Mouse (Mus musculus) limb, embryonic 14.5 days (tissue): ENCODE results near the gene Olig2. TPM values are rescaled to one million over a fixed set of nuclear protein-coding genes. Genes with fewer than 3 reads are reported as not detected.
A peak's percentile ranks its signal among the peaks of the same experiment; 100 is the strongest.

Experiments used
- ATAC-seq: fragments of 200-750 bp; cut with Nextera tagmentation; 2 replicates; pipeline ENCODE4 v1.8.0; 2017; ENCODE audit warnings: low read depth, moderate number of reproducible peaks, moderate TSS enrichment; ENCODE audit not compliant: low FRiP score
- DNase-seq: peaks from one replicate; pipeline ENCODE4 v3.0.0-alpha.2; 2015; ENCODE audit warnings: low spot score
- H3K27ac ChIP-seq: fragments of 300-500 bp; sonication (generic); replicated peaks from 2 replicates; pipeline ENCODE4 v1.5.1; 2014; ENCODE audit warnings: low read depth, mild to moderate bottlenecking, low read length, moderate library complexity, mixed read lengths
- H3K27me3 ChIP-seq: fragments of 300-500 bp; sonication (generic); 2 replicates; pipeline ENCODE4 v1.6.1; 2014; ENCODE audit warnings: low read length, mixed read lengths; ENCODE audit not compliant: control insufficient read depth, insufficient read depth
- H3K36me3 ChIP-seq: fragments of 300-500 bp; sonication (generic); 2 replicates; pipeline ENCODE4 v1.6.1; 2014; ENCODE audit warnings: mild to moderate bottlenecking, low read length, moderate library complexity, mixed read lengths; ENCODE audit not compliant: control insufficient read depth, insufficient read depth
- H3K4me1 ChIP-seq: fragments of 300-500 bp; sonication (generic); 2 replicates; pipeline ENCODE4 v1.6.1; 2014; ENCODE audit warnings: antibody characterized with exemption, low read length, mixed read lengths; ENCODE audit not compliant: control insufficient read depth, insufficient read depth
- H3K4me2 ChIP-seq: fragments of 300-500 bp; sonication (generic); replicated peaks from 2 replicates; pipeline ENCODE4 v1.6.1; 2014; ENCODE audit warnings: low read depth, mild to moderate bottlenecking, low read length, moderate library complexity; ENCODE audit not compliant: severe bottlenecking
- H3K4me3 ChIP-seq: fragments of 300-500 bp; sonication (generic); replicated peaks from 2 replicates; pipeline ENCODE4 v1.5.1; 2014; ENCODE audit warnings: low read length
- H3K9ac ChIP-seq: fragments of 300-500 bp; sonication (generic); 2 replicates; pipeline ENCODE4 v1.6.1; 2014; ENCODE audit warnings: mild to moderate bottlenecking, low read depth, low read length, moderate library complexity; ENCODE audit not compliant: severe bottlenecking
- H3K9me3 ChIP-seq: fragments of 300-500 bp; sonication (generic); 2 replicates; pipeline ENCODE4 v1.6.1; 2016; ENCODE audit warnings: low read length; ENCODE audit not compliant: control insufficient read depth
- POLR2A ChIP-seq: fragments of 200-500 bp; IDR thresholded peaks from 2 replicates; pipeline ENCODE4 v1.8.0; 2012; ENCODE audit warnings: inconsistent platforms, mild to moderate bottlenecking, moderate library complexity, borderline replicate concordance; ENCODE audit not compliant: insufficient read depth, insufficient read length; ENCODE audit errors: extremely low read depth
- WGBS: fragments of 180-500 bp; shearing (Covaris S2); extraction: QIAGEN DNeasy Blood & Tissue Kit; methylation state at CpG from one replicate; pipeline ENCODE4 v1.1.7; 2014; 5-methylcytosine and 5-hydroxymethylcytosine counted together
- polyA plus RNA-seq, 2 experiments: library from polyadenylated mRNA; depleted of rRNA in 1 of 2; stranded (reverse) in 1 of 2; unstranded in 1 of 2; fragments of >200 nt; fragmentation: Nextera tagmentation in 1 of 2; extraction: Ambion mirVana in 1 of 2; gene quantifications; 2 replicates each; pipeline versions ENCODE4 v1.2.1 to v1.2.3; 2012 to 2014

Olig2 gene
- polyA plus RNA-seq, 2 experiments = 0.06 TPM; not detected in 1

- WGBS = 59% methylated on average over 3 of the region's 3 CpGs
- TF ChIP-seq POLR2A = no peak
- DNase-seq (no peak), ATAC-seq (no peak)
- Histone ChIP-seq H3K4me2 (no peak overlapping the region), H3K9me3 (no peaks in the 10 kb centered on the region), H3K9ac (no peak overlapping the region), H3K4me1 (no peaks in the 10 kb centered on the region), H3K36me3 (no peaks in the 10 kb centered on the region), H3K27ac (no peak overlapping the region), H3K4me3 (no peak overlapping the region), H3K27me3 (peaks cover 37% of the 10 kb centered on the region)
These were observed 33.7 kb downstream of the Olig2 start for GRCm38 (mm10) chr16:91258956-91259355.

- Histone ChIP-seq H3K9me3 (no peaks in the 10 kb centered on the region), H3K27me3 (peaks cover 41% of the 10 kb centered on the region), H3K27ac (no peak overlapping the region), H3K4me2 (no peak overlapping the region), H3K4me3 (no peak overlapping the region), H3K4me1 (no peaks in the 10 kb centered on the region), H3K9ac (no peak overlapping the region), H3K36me3 (no peaks in the 10 kb centered on the region)
- no peak for TF ChIP-seq POLR2A
- no peak for ATAC-seq
- WGBS = 83% methylated on average over 3 of the region's 3 CpGs
- DNase-seq = no peak
These were observed 35.6 kb downstream of the Olig2 start for GRCm38 (mm10) chr16:91260861-91261260.

- no peak overlapping the region for H3K27ac ChIP-seq
- DNase-seq = no peak
- 39% methylated on average over 12 of the region's 12 CpGs for WGBS
- no peaks in the 10 kb centered on the region for H3K9me3 ChIP-seq
- no peaks in the 10 kb centered on the region for H3K36me3 ChIP-seq
- peaks cover 41% of the 10 kb centered on the region for H3K27me3 ChIP-seq
- H3K4me3 ChIP-seq = no peak overlapping the region
- H3K9ac ChIP-seq = no peak overlapping the region
- no peak overlapping the region for H3K4me2 ChIP-seq
- ATAC-seq = no peak
- H3K4me1 ChIP-seq = no peaks in the 10 kb centered on the region
- no peak for TF ChIP-seq POLR2A
These were observed 37.4 kb downstream of the Olig2 start for GRCm38 (mm10) chr16:91262467-91263220.

- peaks cover 61% of the 10 kb centered on the region for H3K27me3 ChIP-seq
- DNase-seq (no peak), ATAC-seq (no peak)
- 82% methylated on average over 6 of the region's 6 CpGs for WGBS
- no peak for TF ChIP-seq POLR2A
- H3K9ac ChIP-seq = no peak overlapping the region
- H3K4me2 ChIP-seq = no peak overlapping the region
- peaks cover 15% of the 10 kb centered on the region for H3K4me1 ChIP-seq
- no peak overlapping the region for H3K4me3 ChIP-seq
- no peaks in the 10 kb centered on the region for H3K9me3 ChIP-seq
- H3K36me3 ChIP-seq = no peaks in the 10 kb centered on the region
- no peak overlapping the region for H3K27ac ChIP-seq
These were observed 40.7 kb downstream of the Olig2 start for GRCm38 (mm10) chr16:91265972-91266371.

GRCm38 (mm10) chr16:91268724-91269452, 43.6 kb downstream of the Olig2 start:
- Histone ChIP-seq H3K27ac (no peak overlapping the region), H3K27me3 (peaks cover 88% of the 10 kb centered on the region), H3K4me1 (peaks cover 18% of the 10 kb centered on the region), H3K9me3 (no peaks in the 10 kb centered on the region), H3K9ac (no peak overlapping the region), H3K36me3 (no peaks in the 10 kb centered on the region), H3K4me3 (peak overlapping the region; percentile 39; the same call in 1 of the 2 replicates), H3K4me2 (peak overlapping the region; percentile 72; the same call in 1 of the 2 replicates)
- TF ChIP-seq POLR2A = no peak
- 6% methylated on average over 13 of the region's 13 CpGs for WGBS
- DNase-seq (no peak), ATAC-seq (no peak)
